Mouse (Mus musculus): ENCODE measurements at regions not wholly inside any gene's neighbourhood (a gene's known extent, or its start where the extent isn't known, plus 50 kb on each side); places are given as distances from the start of the nearest gene placed in this dataset.

GRCm38 (mm10) chr5:118434718-118435555 lies 125.5 kb upstream of the Med13l start:
- Histone ChIP-seq H3K9me3 (ENCODE audit: control insufficient read depth, low read length) (no peaks in the 10 kb centered on the region), H3K4me1 (replicated peaks; ENCODE audit: control insufficient read depth, insufficient read depth, low read length) (peaks cover 9% of the 10 kb centered on the region; the same call in 1 of the 2 replicates), H3K36me3 (ENCODE audit: control insufficient read depth, insufficient read depth, low read length) (no peaks in the 10 kb centered on the region), H3K4me2 (ENCODE audit: low read length) (peak overlapping the region; percentile 12; the same call in 1 of the 2 replicates), H3K27ac (ENCODE audit: low read depth) (no peak overlapping the region), H3K4me3 (ENCODE audit: low read depth, low read length) (no peak overlapping the region), H3K27me3 (replicated peaks; ENCODE audit: control insufficient read depth, insufficient read depth, low read length) (peaks cover 20% of the 10 kb centered on the region), H3K9ac (ENCODE audit: low read length) (no peak overlapping the region)
- DNase-seq (ENCODE audit: low spot score) (no peak), ATAC-seq (replicated peaks; ENCODE audit: low FRiP score, low TSS enrichment, low read depth) (no peak)
- WGBS = 25% methylated on average over 20 of the region's 20 CpGs

- no peak overlapping the region for H3K9ac ChIP-seq (ENCODE audit: low read length)
- 42% methylated on average over 7 of the region's 7 CpGs for WGBS
- no peak overlapping the region for H3K4me3 ChIP-seq (ENCODE audit: low read depth, low read length)
- no peak overlapping the region for H3K27ac ChIP-seq (ENCODE audit: low read depth)
- DNase-seq (ENCODE audit: low spot score) = no peak
- H3K36me3 ChIP-seq (ENCODE audit: control insufficient read depth, insufficient read depth, low read length) = no peaks in the 10 kb centered on the region
- H3K27me3 ChIP-seq (replicated peaks; ENCODE audit: control insufficient read depth, insufficient read depth, low read length) = peaks cover 20% of the 10 kb centered on the region
- H3K4me2 ChIP-seq (ENCODE audit: low read length) = peak overlapping the region; percentile 12; the same call in 1 of the 2 replicates
- peaks cover 9% of the 10 kb centered on the region; the same call in 1 of the 2 replicates for H3K4me1 ChIP-seq (replicated peaks; ENCODE audit: control insufficient read depth, insufficient read depth, low read length)
- no peak for ATAC-seq (replicated peaks; ENCODE audit: low FRiP score, low TSS enrichment, low read depth)
- H3K9me3 ChIP-seq (ENCODE audit: control insufficient read depth, low read length) = no peaks in the 10 kb centered on the region
Observed at GRCm38 (mm10) chr5:118435556-118435950, 124.9 kb upstream of the Med13l start.

- Histone ChIP-seq H3K36me3 (ENCODE audit: control insufficient read depth, insufficient read depth, low read length) (no peaks in the 10 kb centered on the region), H3K27ac (ENCODE audit: low read depth) (no peak overlapping the region), H3K4me2 (ENCODE audit: low read length) (no peak overlapping the region), H3K27me3 (replicated peaks; ENCODE audit: control insufficient read depth, insufficient read depth, low read length) (peaks cover 20% of the 10 kb centered on the region), H3K9me3 (ENCODE audit: control insufficient read depth, low read length) (no peaks in the 10 kb centered on the region), H3K4me3 (ENCODE audit: low read depth, low read length) (no peak overlapping the region), H3K4me1 (replicated peaks; ENCODE audit: control insufficient read depth, insufficient read depth, low read length) (peaks cover 9% of the 10 kb centered on the region; the same call in 1 of the 2 replicates), H3K9ac (ENCODE audit: low read length) (no peak overlapping the region)
- ATAC-seq (replicated peaks; ENCODE audit: low FRiP score, low TSS enrichment, low read depth) (no peak), DNase-seq (ENCODE audit: low spot score) (no peak)
- WGBS = 30% methylated on average over 9 of the region's 9 CpGs
Observed at GRCm38 (mm10) chr5:118436035-118436434, 124.4 kb upstream of the Med13l start.

DNA sequence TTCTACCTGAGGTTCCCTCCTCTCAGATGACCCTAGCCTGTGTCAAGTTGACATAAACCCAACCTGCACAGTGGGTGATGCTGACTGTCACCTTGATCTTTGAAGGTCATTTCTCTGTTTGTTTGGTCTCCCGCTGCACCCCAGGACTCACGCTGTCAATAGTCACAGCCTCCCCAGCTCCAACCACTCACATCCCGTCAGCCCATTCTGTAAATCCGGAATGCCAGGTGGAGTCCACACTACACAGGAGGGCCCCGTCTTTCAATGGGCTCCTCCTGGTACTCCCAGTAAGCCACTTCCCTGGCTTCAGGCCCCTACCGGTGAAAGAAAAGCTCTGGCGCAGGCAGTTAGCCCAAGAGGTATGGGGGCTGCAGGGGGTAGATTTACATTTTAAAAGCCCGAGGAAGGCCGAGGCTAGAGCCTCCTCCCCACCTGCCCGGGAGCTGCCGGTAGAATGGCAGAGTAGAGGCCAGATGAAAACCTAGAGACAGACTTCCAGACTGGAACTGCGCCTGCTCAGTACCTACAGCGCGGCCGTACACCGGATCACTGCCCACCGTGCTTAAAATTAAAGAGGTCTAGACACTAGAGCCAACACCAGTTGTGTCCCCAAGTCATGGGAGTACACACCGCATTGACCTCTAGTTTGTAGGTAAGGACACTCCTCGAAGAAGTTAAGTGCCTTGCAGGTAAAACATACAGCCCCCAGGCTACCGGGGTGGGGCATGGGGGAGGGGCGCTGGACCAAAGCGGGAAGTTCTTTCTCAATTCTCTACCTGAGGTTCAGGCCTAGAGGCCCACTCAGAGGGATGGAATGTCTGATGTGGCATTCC lies 123.8 kb upstream of the Med13l start:
- WGBS = 17% methylated on average over 22 of the region's 22 CpGs

DNA sequence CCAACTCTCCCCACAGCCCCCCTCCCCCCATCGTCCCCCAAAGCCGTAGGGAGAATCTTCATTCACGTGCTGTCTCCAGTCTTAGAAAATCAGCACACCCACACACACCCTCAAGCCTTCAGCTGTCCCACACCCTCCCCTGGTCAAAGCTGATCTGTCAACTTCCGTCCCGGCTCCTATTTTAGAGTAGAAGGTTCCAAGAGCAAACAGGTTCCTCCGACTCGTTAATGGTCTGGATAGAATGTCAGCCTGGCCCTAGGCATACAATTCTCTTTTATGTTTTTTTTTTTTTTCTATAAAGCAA lies 123.2 kb upstream of the Med13l start:
- no peak overlapping the region for H3K4me3 ChIP-seq (ENCODE audit: low read depth, low read length)
- no peak for DNase-seq (ENCODE audit: low spot score)
- no peak overlapping the region for H3K9ac ChIP-seq (ENCODE audit: low read length)
- no peak for ATAC-seq (replicated peaks; ENCODE audit: low FRiP score, low TSS enrichment, low read depth)
- H3K36me3 ChIP-seq (ENCODE audit: control insufficient read depth, insufficient read depth, low read length) = no peaks in the 10 kb centered on the region
- H3K4me1 ChIP-seq (replicated peaks; ENCODE audit: control insufficient read depth, insufficient read depth, low read length) = peaks cover 9% of the 10 kb centered on the region; the same call in 1 of the 2 replicates
- H3K27ac ChIP-seq (ENCODE audit: low read depth) = no peak overlapping the region
- H3K4me2 ChIP-seq (ENCODE audit: low read length) = no peak overlapping the region
- no peaks in the 10 kb centered on the region for H3K9me3 ChIP-seq (ENCODE audit: control insufficient read depth, low read length)
- H3K27me3 ChIP-seq (replicated peaks; ENCODE audit: control insufficient read depth, insufficient read depth, low read length) = peaks cover 20% of the 10 kb centered on the region
- WGBS = 27% methylated on average over 7 of the region's 7 CpGs

More for the DNA sequence above, 123.8 kb upstream of the Med13l start:
- H3K4me3 ChIP-seq (ENCODE audit: low read depth, low read length) = no peak overlapping the region
- no peaks in the 10 kb centered on the region for H3K36me3 ChIP-seq (ENCODE audit: control insufficient read depth, insufficient read depth, low read length)
- H3K4me1 ChIP-seq (replicated peaks; ENCODE audit: control insufficient read depth, insufficient read depth, low read length) = peaks cover 9% of the 10 kb centered on the region; the same call in 1 of the 2 replicates
- H3K9ac ChIP-seq (ENCODE audit: low read length) = no peak overlapping the region
- DNase-seq (ENCODE audit: low spot score) = no peak
- peaks cover 20% of the 10 kb centered on the region for H3K27me3 ChIP-seq (replicated peaks; ENCODE audit: control insufficient read depth, insufficient read depth, low read length)
- H3K9me3 ChIP-seq (ENCODE audit: control insufficient read depth, low read length) = no peaks in the 10 kb centered on the region
- 0 out of 2 replicates have a peak, but pooled peaks have one; percentile 40 for ATAC-seq (replicated peaks; ENCODE audit: low FRiP score, low TSS enrichment, low read depth)
- H3K27ac ChIP-seq (ENCODE audit: low read depth) = no peak overlapping the region
- 0 out of 2 replicates have a peak overlapping the region, but pooled peaks have one; percentile 9 for H3K4me2 ChIP-seq (ENCODE audit: low read length)

DNA sequence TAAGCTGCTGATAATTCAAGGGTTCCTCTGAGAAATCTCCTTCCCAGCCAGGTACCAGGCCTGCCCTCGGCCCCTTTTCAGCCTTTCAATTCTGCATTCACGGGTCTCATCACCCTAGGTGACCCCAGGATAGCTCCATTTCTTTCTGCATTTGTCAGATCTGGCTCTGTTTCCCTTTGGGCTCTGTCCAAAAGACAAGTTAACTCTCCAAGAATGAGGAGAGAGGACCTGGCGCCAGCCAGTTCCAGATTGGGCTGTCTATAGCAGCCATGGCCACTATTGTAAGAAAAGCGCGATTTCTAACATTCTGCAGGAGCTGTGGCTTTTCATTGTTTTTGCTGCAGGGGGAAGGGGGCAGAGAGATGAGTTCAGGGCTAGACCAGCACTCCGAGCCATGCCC lies 122.5 kb upstream of the Med13l start:
- Histone ChIP-seq H3K4me2 (ENCODE audit: low read length) (no peak overlapping the region), H3K9ac (ENCODE audit: low read length) (no peak overlapping the region), H3K27me3 (replicated peaks; ENCODE audit: control insufficient read depth, insufficient read depth, low read length) (peaks cover 20% of the 10 kb centered on the region), H3K36me3 (ENCODE audit: control insufficient read depth, insufficient read depth, low read length) (no peaks in the 10 kb centered on the region), H3K4me1 (replicated peaks; ENCODE audit: control insufficient read depth, insufficient read depth, low read length) (peaks cover 9% of the 10 kb centered on the region; the same call in 1 of the 2 replicates), H3K4me3 (ENCODE audit: low read depth, low read length) (no peak overlapping the region), H3K27ac (ENCODE audit: low read depth) (no peak overlapping the region), H3K9me3 (ENCODE audit: control insufficient read depth, low read length) (no peaks in the 10 kb centered on the region)
- WGBS = 55% methylated on average over 6 of the region's 6 CpGs
- ATAC-seq (replicated peaks; ENCODE audit: low FRiP score, low TSS enrichment, low read depth) = no peak
- DNase-seq (ENCODE audit: low spot score) = no peak

- no peaks in the 10 kb centered on the region for H3K27me3 ChIP-seq (replicated peaks; ENCODE audit: control insufficient read depth, insufficient read depth, low read length)
- WGBS = 26% methylated on average over 8 of the region's 8 CpGs
- H3K9me3 ChIP-seq (ENCODE audit: control insufficient read depth, low read length) = no peaks in the 10 kb centered on the region
- ATAC-seq (replicated peaks; ENCODE audit: low FRiP score, low TSS enrichment, low read depth) (0 out of 2 replicates have a peak, but pooled peaks have one; percentile 36), DNase-seq (ENCODE audit: low spot score) (no peak)
- H3K36me3 ChIP-seq (ENCODE audit: control insufficient read depth, insufficient read depth, low read length) = no peaks in the 10 kb centered on the region
- no peak overlapping the region for H3K9ac ChIP-seq (ENCODE audit: low read length)
- 0 out of 2 replicates have a peak, but pooled peaks cover 4% of the 10 kb centered on the region for H3K4me1 ChIP-seq (replicated peaks; ENCODE audit: control insufficient read depth, insufficient read depth, low read length)
- no peak overlapping the region for H3K4me2 ChIP-seq (ENCODE audit: low read length)
- H3K27ac ChIP-seq (ENCODE audit: low read depth) = no peak overlapping the region
- no peak overlapping the region for H3K4me3 ChIP-seq (ENCODE audit: low read depth, low read length)
Observed at GRCm38 (mm10) chr5:118444538-118445251, 115.8 kb upstream of the Med13l start.

DNA sequence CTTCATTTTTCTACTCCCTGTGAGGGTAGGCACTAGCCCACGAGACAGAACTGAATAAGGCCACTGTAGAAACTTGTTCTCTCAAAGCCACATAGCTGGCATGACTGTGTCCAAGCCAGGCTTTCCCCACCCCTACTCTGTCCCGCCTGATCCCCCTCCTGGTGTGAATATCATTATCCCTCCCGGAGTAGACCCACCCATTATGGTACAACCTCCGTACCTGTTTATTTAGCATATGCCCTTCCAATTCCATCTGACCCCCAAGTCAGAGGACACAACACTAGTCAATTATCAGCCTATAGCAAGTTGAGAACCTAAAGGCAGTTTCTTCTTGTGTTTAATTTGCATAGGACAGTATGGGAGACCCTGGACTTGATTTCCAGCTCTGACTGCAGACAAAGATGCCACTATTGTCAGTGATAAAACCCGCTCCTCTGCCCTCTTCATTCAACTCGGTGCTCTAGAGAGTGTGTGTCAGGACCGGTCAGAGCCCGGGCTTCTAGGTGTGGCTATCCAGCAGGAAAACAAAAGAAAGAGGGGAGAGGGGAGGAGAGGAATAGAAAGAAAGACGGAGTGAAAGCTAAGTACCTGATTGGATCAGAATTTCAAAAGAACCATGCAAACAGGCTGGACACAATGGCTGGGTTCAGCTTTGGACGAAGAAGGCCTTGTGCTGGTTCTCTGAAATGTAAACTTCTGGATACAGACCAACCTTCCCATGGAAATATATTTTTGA lies 115.1 kb upstream of the Med13l start:
- H3K36me3 ChIP-seq (ENCODE audit: control insufficient read depth, insufficient read depth, low read length) = no peaks in the 10 kb centered on the region
- 0 out of 2 replicates have a peak, but pooled peaks cover 4% of the 10 kb centered on the region for H3K4me1 ChIP-seq (replicated peaks; ENCODE audit: control insufficient read depth, insufficient read depth, low read length)
- H3K27ac ChIP-seq (ENCODE audit: low read depth) = no peak overlapping the region
- no peak for ATAC-seq (replicated peaks; ENCODE audit: low FRiP score, low TSS enrichment, low read depth)
- no peak overlapping the region for H3K4me3 ChIP-seq (ENCODE audit: low read depth, low read length)
- H3K9me3 ChIP-seq (ENCODE audit: control insufficient read depth, low read length) = no peaks in the 10 kb centered on the region
- 45% methylated on average over 10 of the region's 10 CpGs for WGBS
- no peak overlapping the region for H3K4me2 ChIP-seq (ENCODE audit: low read length)
- H3K9ac ChIP-seq (ENCODE audit: low read length) = no peak overlapping the region
- no peak for DNase-seq (ENCODE audit: low spot score)
- H3K27me3 ChIP-seq (replicated peaks; ENCODE audit: control insufficient read depth, insufficient read depth, low read length) = no peaks in the 10 kb centered on the region

Data from intestine, embryonic 14.5 days (tissue).